Mouse (Mus musculus): ENCODE data around the gene Plch1. TPM values are rescaled to one million over a fixed set of nuclear protein-coding genes. Genes with fewer than 3 reads are reported as not detected.
A peak's percentile ranks its signal among the peaks of the same experiment; 100 is the strongest.

The Plch1 gene
- polyA plus RNA-seq, 1 experiment from 2014 or later: 23.6 TPM

DNA sequence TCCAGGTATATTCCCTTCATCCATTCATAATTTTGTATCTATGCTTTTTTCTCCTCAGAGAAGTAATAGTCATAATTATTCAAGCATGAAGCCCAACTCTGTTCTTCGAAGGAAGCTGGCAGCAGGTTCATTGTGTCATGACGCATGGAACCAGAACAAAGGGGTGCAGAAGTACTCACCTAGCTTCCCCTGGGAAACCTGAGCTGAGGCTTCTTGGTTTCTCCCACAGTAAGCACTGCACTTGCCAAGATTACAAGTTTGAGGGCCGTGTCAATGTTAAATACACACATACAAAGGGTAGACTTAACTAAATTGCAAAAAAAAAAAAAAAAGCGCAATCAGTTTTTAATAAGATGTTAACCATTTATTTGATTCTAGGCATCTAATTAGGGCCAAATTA, 3.0 kb downstream of the Plch1 start:
- ATAC-seq (ENCODE audit: low FRiP score, low read depth): no peak

DNA sequence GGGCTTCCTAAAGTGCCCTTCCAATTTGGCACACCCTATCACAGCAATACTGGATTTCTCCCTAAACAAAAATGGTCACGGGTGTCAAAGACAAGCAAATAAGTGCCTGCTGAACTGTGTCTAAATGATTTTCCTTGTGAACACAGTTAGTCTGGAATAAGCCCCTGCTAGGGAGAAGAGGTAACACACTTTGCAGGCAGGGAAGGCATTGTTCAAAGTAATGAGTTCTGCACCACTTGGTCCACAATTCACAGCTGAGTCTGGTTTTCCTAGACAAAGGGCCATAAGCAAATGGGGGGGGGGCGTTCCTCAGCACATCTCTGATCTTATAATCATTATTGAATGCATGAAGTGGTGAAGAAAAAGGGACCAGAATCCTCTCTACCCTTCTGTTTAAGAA, 3.5 kb downstream of the Plch1 start:
- H3K36me3 ChIP-seq: no peaks in the 10 kb centered on the region
- H3K9me3 ChIP-seq: no peaks in the 10 kb centered on the region
- H3K4me3 ChIP-seq: no peak overlapping the region
- peak; percentile 25 for ATAC-seq (ENCODE audit: low FRiP score, low read depth)
- 15% methylated on average over 2 of the region's 2 CpGs for WGBS
- peaks cover 35% of the 10 kb centered on the region for H3K4me1 ChIP-seq
- H3K4me2 ChIP-seq (replicated peaks): peak overlapping the region; percentile 85; the same call in 1 of the 2 replicates
- no peak overlapping the region for H3K27ac ChIP-seq
- H3K9ac ChIP-seq: no peak overlapping the region
- H3K27me3 ChIP-seq (replicated peaks): no peaks in the 10 kb centered on the region

More for the DNA sequence above, 3.0 kb downstream of the Plch1 start:
- Histone ChIP-seq H3K4me2 (replicated peaks) (peak overlapping the region; percentile 85), H3K27ac (no peak overlapping the region), H3K27me3 (replicated peaks) (no peaks in the 10 kb centered on the region), H3K9me3 (no peaks in the 10 kb centered on the region), H3K4me1 (peaks cover 35% of the 10 kb centered on the region), H3K36me3 (no peaks in the 10 kb centered on the region), H3K4me3 (no peak overlapping the region), H3K9ac (no peak overlapping the region)
- WGBS: 45% methylated on average over 4 of the region's 4 CpGs

- no peak for ATAC-seq (ENCODE audit: low FRiP score, low read depth)
- H3K27me3 ChIP-seq (replicated peaks): no peaks in the 10 kb centered on the region
- H3K4me1 ChIP-seq: peaks cover 25% of the 10 kb centered on the region
- no peak overlapping the region for H3K9ac ChIP-seq
- no peak overlapping the region for H3K27ac ChIP-seq
- 26% methylated on average over 7 of the region's 7 CpGs for WGBS
- no peaks in the 10 kb centered on the region for H3K9me3 ChIP-seq
- no peak overlapping the region for H3K4me3 ChIP-seq
- no peak overlapping the region; the same call in 1 of the 2 replicates for H3K4me2 ChIP-seq (replicated peaks)
- H3K36me3 ChIP-seq: no peaks in the 10 kb centered on the region
These were observed 5.6 kb downstream of the Plch1 start for GRCm38 (mm10) chr3:63893677-63894076.

- Histone ChIP-seq H3K4me1 (peaks cover 15% of the 10 kb centered on the region), H3K9me3 (no peaks in the 10 kb centered on the region), H3K4me2 (replicated peaks) (no peak overlapping the region), H3K27me3 (replicated peaks) (no peaks in the 10 kb centered on the region), H3K36me3 (no peaks in the 10 kb centered on the region), H3K4me3 (no peak overlapping the region), H3K9ac (no peak overlapping the region), H3K27ac (no peak overlapping the region)
- WGBS: 56% methylated on average over 3 of the region's 3 CpGs
- no peak for ATAC-seq (ENCODE audit: low FRiP score, low read depth)
These were observed 7.1 kb downstream of the Plch1 start for GRCm38 (mm10) chr3:63892154-63892553.

- Histone ChIP-seq H3K4me3 (no peak overlapping the region), H3K27me3 (replicated peaks) (no peaks in the 10 kb centered on the region), H3K4me2 (replicated peaks) (no peak overlapping the region), H3K27ac (no peak overlapping the region), H3K9me3 (peaks cover 8% of the 10 kb centered on the region; the same call in 1 of the 2 replicates), H3K4me1 (no peaks in the 10 kb centered on the region), H3K36me3 (peaks cover 13% of the 10 kb centered on the region), H3K9ac (no peak overlapping the region)
- WGBS: 81% methylated on average over 2 of the region's 2 CpGs
- ATAC-seq (ENCODE audit: low FRiP score, low read depth): no peak
These were observed 18.2 kb downstream of the Plch1 start for GRCm38 (mm10) chr3:63881065-63881464.

DNA sequence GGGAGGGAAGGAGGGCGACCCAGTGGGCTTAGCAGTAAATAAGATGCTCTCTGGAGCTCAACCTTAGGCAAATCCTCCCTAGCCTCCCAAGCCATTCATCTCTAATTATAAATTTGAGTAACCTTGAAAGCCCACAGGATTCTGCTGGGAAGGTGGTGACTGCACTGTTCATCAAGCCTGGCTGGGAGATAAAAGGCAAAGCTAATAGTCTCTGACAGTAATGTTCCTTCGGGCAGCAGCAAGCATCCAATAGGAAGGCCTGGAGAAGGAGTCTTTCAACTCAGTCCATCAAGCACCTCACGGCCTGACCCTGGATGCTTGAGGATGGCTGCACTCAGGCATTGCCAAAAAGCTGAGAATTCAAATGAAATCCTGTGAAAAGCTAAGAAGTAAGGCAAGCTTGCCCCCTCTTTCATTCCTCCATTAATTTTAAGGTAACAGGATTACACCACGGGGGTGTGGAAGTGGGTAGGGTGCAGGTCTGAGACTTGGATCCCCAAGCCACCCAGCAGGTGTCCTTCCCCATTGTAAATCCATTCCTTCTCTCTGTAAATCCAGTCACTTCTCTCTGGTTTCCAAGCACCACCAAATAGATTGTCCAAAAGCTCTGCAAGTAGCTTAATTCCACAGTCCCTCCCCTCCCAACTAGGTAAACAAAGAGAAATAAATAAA, 20.1 kb downstream of the Plch1 start:
- Histone ChIP-seq H3K4me1 (no peaks in the 10 kb centered on the region), H3K9me3 (no peaks in the 10 kb centered on the region), H3K4me3 (no peak overlapping the region), H3K4me2 (replicated peaks) (no peak overlapping the region), H3K9ac (no peak overlapping the region), H3K27me3 (replicated peaks) (no peaks in the 10 kb centered on the region), H3K27ac (no peak overlapping the region), H3K36me3 (no peaks in the 10 kb centered on the region)
- peak; percentile 74 for ATAC-seq (ENCODE audit: low FRiP score, low read depth)
- 42% methylated on average over 4 of the region's 4 CpGs for WGBS

DNA sequence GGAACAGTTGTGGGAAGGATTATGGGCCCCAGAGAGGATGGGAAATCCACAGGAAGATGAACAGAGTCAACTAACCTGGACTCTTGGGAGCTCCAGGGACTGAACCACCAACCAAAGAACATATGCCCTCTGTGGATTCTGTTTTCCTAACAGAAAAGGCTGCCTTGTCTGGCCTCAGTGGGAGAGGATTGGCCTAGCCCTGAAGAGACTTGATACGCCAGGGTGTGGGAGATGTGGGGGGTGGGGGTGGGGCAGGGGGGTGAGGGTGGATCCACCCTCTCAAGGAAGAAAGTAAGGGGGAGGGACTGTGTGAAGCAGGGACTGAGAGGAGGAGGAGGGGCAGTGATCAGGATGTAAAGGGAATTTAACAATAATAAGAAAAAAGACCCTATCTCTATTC, 26.5 kb downstream of the Plch1 start:
- no peaks in the 10 kb centered on the region for H3K27me3 ChIP-seq (replicated peaks)
- no peak overlapping the region for H3K4me2 ChIP-seq (replicated peaks)
- H3K9me3 ChIP-seq: no peaks in the 10 kb centered on the region
- H3K9ac ChIP-seq: no peak overlapping the region
- H3K4me1 ChIP-seq: peaks cover 12% of the 10 kb centered on the region
- H3K27ac ChIP-seq: no peak overlapping the region
- H3K36me3 ChIP-seq: peaks cover 5% of the 10 kb centered on the region
- 18% methylated on average over 1 of the region's 1 CpGs for WGBS
- 0 out of 2 replicates have a peak, but pooled peaks have one; percentile 31 for ATAC-seq (ENCODE audit: low FRiP score, low read depth)
- H3K4me3 ChIP-seq: no peak overlapping the region

- H3K27me3 ChIP-seq (replicated peaks): no peaks in the 10 kb centered on the region
- H3K9ac ChIP-seq: no peak overlapping the region
- 13% methylated on average over 2 of the region's 2 CpGs for WGBS
- H3K4me3 ChIP-seq: no peak overlapping the region
- peaks cover 5% of the 10 kb centered on the region for H3K36me3 ChIP-seq
- no peaks in the 10 kb centered on the region for H3K9me3 ChIP-seq
- H3K27ac ChIP-seq: no peak overlapping the region
- peak; percentile 62 for ATAC-seq (ENCODE audit: low FRiP score, low read depth)
- no peak overlapping the region for H3K4me2 ChIP-seq (replicated peaks)
- peaks cover 12% of the 10 kb centered on the region for H3K4me1 ChIP-seq
These were observed 28.0 kb downstream of the Plch1 start for GRCm38 (mm10) chr3:63871249-63871648.

DNA sequence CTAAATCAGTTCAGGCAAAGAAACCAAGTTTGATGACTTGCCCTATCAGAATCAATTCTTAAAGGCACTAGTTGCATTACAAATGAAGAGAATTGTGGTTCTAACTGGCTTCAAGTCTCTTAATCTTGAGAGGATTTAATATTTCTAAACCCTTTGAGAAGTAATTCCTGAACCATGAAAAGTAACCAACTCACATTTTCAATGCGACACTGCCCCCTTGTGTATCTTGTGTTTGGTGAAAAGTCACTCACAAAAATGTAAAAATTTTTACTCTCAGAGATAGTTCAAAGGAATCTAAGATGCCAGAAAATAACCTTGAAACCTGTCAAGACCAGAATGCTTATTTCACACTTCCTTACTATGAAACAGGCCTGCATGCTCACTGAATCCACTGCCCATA, 31.0 kb downstream of the Plch1 start:
- H3K27ac ChIP-seq: no peak overlapping the region
- no peaks in the 10 kb centered on the region for H3K9me3 ChIP-seq
- WGBS: 75% methylated on average over 1 of the region's 1 CpGs
- no peaks in the 10 kb centered on the region for H3K27me3 ChIP-seq (replicated peaks)
- H3K4me3 ChIP-seq: no peak overlapping the region
- H3K4me2 ChIP-seq (replicated peaks): no peak overlapping the region
- 0 out of 2 replicates have a peak, but pooled peaks have one; percentile 11 for ATAC-seq (ENCODE audit: low FRiP score, low read depth)
- H3K4me1 ChIP-seq: peaks cover 12% of the 10 kb centered on the region
- no peak overlapping the region for H3K9ac ChIP-seq
- peaks cover 5% of the 10 kb centered on the region for H3K36me3 ChIP-seq

- no peak overlapping the region for H3K4me3 ChIP-seq
- no peaks in the 10 kb centered on the region for H3K9me3 ChIP-seq
- 73% methylated on average over 2 of the region's 2 CpGs for WGBS
- no peak overlapping the region for H3K9ac ChIP-seq
- peaks cover 5% of the 10 kb centered on the region for H3K36me3 ChIP-seq
- ATAC-seq (ENCODE audit: low FRiP score, low read depth): no peak
- no peak overlapping the region for H3K27ac ChIP-seq
- no peaks in the 10 kb centered on the region for H3K4me1 ChIP-seq
- no peak overlapping the region for H3K4me2 ChIP-seq (replicated peaks)
- no peaks in the 10 kb centered on the region for H3K27me3 ChIP-seq (replicated peaks)
These were observed 34.2 kb downstream of the Plch1 start for GRCm38 (mm10) chr3:63865069-63865468.

- H3K9me3 ChIP-seq: no peaks in the 10 kb centered on the region
- no peak overlapping the region for H3K4me3 ChIP-seq
- ATAC-seq (ENCODE audit: low FRiP score, low read depth): no peak
- no peak overlapping the region for H3K9ac ChIP-seq
- H3K4me1 ChIP-seq: no peaks in the 10 kb centered on the region
- WGBS: 89% methylated on average over 10 of the region's 10 CpGs
- no peak overlapping the region for H3K27ac ChIP-seq
- H3K4me2 ChIP-seq (replicated peaks): no peak overlapping the region
- H3K27me3 ChIP-seq (replicated peaks): no peaks in the 10 kb centered on the region
- no peaks in the 10 kb centered on the region for H3K36me3 ChIP-seq
These were observed 36.6 kb downstream of the Plch1 start for GRCm38 (mm10) chr3:63862716-63863115.

- H3K9me3 ChIP-seq: no peaks in the 10 kb centered on the region
- H3K9ac ChIP-seq: no peak overlapping the region
- no peak for ATAC-seq (ENCODE audit: low FRiP score, low read depth)
- H3K27ac ChIP-seq: no peak overlapping the region
- H3K36me3 ChIP-seq: no peaks in the 10 kb centered on the region
- peaks cover 13% of the 10 kb centered on the region; the same call in 1 of the 2 replicates for H3K4me1 ChIP-seq
- H3K4me2 ChIP-seq (replicated peaks): no peak overlapping the region
- no peak overlapping the region for H3K4me3 ChIP-seq
- H3K27me3 ChIP-seq (replicated peaks): no peaks in the 10 kb centered on the region
- 74% methylated on average over 5 of the region's 5 CpGs for WGBS
These were observed 46.4 kb downstream of the Plch1 start for GRCm38 (mm10) chr3:63852828-63853227.

DNA sequence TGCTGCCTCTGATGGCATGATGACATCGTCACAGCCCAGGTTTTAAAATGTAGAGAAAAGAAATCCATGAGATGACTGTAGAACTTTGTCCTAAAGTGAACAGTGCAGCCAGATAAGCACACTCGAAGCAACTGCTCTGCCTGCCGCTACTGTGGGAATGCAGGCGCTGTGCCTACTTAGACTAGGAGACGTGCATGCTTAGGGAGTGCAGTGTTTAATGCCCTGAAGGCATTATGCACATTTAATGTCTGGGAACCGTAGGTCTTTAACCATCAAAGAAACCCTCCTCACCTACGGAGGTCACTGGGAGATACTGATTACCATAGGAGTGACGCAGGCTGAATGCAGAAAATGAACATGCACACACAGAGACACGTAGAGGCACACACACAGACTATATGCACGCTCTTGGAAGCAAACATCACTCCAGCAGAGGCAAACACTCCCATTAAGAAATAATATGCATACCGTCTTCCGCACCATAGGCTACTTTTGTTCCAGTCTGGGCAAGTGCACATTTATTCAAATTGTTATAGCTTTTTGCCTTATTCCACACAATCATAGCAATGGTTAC, 48.1 kb downstream of the Plch1 start:
- Histone ChIP-seq H3K4me2 (replicated peaks) (peak overlapping the region; percentile 41), H3K4me3 (no peak overlapping the region), H3K36me3 (no peaks in the 10 kb centered on the region), H3K27me3 (replicated peaks) (no peaks in the 10 kb centered on the region), H3K9ac (no peak overlapping the region), H3K4me1 (peaks cover 13% of the 10 kb centered on the region; the same call in 1 of the 2 replicates), H3K27ac (no peak overlapping the region), H3K9me3 (no peaks in the 10 kb centered on the region)
- ATAC-seq (ENCODE audit: low FRiP score, low read depth): peak; percentile 68
- 38% methylated on average over 12 of the region's 12 CpGs for WGBS
